Mouse (Mus musculus): ENCODE results near the gene Ly6g5b.
A peak's percentile ranks its signal among the peaks of the same experiment; 100 is the strongest.

The Ly6g5b gene

DNA sequence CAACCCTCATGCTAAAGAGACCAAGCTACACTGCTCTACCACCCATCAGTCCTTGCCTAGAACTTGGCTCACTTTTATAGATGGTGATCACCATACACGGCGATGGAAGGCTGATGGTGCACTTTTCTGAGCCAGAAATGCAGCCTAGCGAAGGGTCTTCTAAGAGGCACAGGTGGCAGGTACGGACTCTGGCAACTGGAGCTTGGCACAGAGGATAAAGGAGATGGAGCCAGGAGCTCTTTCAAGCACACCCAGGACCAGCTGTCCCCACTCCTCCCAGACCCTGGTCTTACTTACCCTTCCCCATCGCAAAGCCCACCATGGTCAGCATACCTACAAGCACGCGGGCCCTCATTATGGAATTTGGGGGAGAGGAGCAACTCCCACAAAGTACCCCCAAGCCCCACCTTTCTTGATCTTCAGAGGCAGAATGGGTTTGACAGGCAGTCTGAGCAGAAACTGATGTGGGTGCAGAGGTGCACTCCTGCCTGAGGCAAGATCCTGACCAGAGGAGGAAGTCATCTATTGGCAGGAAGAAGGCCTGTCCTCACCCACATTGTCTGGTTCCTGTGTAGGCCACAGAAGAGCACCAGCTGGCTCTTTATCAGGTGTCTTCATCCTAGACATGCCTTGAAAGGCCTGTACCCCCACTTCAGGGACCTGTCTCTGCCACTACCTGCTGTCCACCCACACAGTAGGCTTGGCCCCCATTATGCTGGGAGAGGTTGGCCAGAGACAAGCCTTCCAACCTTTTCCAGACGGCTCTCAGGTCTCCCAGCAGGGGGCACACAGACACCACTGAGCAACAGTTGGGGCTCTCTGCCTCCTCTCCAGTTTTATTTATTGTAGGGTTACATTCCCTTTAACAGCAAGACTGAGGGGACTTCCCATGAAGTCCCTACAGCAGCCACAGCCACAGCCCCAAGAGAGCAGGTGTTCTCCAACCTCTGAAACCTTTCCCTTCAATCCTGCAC, at the start of gene Ly6g5b:
Gene Ly6g5b (minus strand): TSS at position 383 of the 974 bp plus-strand sequence.
- DNase-seq (ENCODE audit: low spot score): no peak

DNA sequence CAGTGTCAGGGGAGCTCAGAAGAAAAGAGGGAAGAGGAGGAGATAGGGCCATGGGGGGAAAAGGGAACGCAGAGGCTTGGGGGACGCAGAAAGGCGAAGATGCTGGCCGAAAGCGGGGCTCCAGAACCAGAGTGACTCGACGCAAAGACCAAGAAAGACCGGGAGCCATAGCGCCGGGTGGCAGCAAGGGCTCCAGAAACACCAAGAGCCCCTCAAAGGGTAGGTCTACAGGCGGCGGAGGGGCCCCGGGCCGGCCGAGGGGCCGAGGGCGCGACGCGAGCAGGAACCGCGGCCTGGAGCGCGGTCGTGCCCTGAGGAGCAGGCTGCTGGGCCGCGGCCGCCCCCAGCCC, 49.0 kb upstream of the Ly6g5b start:
- DNase-seq (ENCODE audit: low spot score): no peak

DNA sequence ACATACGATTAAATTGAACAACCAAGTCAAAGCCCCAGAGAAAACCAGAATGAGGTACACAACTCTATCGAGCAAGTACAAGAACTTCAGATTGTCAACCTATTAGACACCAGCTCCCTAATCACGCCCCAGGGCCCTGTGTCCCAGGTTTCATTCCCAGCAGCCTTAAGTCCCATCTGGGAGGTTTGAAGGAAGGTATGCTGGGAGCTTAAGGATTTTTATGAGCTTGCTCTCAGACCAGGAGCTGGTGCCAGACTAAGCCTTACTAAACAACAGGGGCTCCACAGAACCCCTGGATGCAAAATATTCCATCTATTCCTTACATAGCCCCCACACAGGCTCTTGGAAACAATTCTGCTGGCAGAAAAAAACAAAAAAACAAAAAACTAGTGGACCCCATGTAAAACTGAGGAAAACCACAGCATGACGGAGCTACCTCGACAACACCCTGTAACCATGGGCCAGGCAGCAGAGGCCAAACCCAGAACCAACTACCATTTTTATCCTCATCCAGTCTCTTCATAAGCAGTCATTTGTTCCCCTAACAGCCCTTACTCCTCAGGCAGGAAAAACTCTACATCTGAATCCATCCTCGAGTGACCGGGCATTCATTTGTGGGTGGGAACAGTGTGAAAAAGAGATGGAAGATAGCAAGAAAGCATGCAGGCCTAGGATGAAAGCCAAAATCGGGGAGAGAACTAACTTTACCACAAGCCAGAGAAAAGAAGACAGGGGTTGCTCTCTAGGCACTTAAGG, 48.3 kb upstream of the Ly6g5b start:
- DNase-seq (ENCODE audit: low spot score): no peak

DNA sequence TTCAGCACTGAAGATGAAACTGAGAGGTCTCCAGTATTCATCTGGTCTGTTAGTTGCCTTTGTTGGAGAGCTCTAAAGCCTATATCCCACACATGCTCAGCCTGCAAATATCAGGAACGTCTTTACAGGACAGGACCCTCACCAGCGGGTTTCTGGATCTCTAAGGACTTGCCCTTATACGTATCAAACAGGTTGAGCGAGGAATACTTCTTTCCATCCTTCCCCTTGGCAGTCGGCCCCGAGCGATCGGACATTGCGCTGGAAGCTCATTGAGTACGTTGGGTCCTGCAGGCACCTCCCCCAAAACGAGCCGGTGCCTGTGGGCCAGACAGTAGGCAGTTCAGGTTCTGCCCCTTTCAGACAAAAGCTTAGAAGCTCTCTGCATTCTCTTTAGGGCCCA, 47.5 kb upstream of the Ly6g5b start:
- DNase-seq (ENCODE audit: low spot score): no peak

DNA sequence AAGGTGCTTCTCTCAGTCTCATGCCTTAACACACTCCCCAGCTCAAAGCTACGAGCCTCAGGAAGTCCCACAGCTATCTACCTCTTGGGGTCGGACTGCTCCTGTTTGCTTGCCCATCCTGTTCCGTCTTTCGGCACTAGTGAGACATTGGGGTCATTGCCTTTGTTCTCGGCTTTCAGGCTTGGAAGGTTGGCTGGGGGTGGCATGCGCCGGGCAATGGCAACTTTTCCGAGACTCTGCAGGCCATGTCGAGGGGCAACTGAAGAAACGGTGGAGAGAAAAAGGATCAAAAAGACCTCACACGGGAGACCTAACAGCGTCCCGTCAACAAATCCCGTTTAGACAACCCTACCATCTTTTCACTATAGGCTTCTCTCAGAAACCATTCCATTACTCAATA, 46.9 kb upstream of the Ly6g5b start:
- DNase-seq (ENCODE audit: low spot score): no peak

DNA sequence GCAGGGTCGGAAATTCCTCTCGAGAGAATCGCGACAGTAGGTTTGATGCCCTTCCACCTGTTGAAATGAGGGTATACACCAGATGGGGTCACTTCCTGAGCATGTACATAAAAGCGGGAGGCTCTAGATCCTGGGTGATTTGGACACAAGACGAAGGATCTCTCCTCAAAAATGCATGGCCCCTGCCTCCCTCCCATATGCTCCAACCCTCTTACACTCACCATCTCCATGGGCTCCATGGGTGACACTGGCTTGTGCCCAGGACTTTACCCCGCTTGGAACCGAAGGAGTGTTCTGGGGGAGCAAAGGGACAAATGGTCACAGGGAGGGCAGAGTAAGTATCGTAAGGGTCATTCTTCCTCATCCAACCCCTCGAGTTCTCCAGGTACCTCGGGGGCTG, 46.2 kb upstream of the Ly6g5b start:
- DNase-seq (ENCODE audit: low spot score): no peak

DNA sequence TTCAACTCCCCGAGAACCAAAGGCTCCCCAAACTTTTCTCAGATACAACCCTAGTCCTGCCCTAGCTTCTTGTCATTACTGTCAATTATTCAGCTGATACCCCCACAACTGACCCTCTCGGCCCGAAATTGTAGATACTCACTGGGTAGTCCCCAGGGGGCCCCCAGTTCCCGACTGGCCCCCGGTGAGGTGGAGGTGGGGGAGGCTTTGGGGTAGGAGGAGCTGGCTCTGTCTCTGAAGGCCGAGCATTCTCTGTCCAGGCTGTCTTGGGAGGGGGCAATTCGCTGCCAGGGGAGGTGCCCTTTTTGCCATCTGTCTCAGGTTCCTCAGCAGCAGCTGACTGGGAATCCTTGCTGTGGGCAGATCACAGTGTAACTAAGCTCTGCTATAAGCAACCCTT, 44.4 kb upstream of the Ly6g5b start:
- DNase-seq (ENCODE audit: low spot score): no peak

DNA sequence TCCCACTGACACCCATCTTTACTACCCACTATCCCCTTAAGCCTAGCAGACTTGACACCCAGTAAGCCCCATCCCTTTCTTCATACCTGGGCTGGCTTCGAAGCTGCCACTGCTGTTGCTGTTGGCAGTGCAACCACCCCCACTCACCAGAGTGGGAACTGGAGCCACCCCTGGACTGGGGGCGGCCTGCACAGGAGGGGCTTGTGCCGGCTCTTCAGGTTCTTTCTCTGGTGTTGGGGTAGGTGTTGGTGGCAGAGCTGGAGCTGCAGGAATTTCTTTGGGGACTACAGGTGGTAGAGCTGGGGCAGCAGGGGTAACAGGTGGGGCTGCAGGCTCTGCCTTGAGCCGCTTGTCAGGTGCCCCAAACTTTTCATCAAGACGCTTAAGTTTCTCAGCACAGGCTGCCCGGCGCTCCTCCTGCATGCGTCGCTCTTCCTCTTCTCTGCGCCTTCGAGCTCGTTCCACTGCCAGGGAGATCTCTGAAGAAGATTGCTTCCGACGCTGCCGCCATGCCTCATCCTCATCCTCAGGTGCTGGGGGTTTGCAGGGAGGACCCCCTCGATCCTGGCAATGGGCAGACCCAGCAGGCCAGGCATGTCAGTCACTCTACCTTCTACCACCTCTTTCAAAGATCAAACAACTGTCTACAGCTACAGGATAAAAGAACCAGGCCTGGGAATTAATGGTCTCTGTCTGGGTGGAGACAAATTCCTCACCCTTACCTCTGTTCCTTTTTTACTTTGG, 43.8 kb upstream of the Ly6g5b start:
- DNase-seq (ENCODE audit: low spot score): no peak

DNA sequence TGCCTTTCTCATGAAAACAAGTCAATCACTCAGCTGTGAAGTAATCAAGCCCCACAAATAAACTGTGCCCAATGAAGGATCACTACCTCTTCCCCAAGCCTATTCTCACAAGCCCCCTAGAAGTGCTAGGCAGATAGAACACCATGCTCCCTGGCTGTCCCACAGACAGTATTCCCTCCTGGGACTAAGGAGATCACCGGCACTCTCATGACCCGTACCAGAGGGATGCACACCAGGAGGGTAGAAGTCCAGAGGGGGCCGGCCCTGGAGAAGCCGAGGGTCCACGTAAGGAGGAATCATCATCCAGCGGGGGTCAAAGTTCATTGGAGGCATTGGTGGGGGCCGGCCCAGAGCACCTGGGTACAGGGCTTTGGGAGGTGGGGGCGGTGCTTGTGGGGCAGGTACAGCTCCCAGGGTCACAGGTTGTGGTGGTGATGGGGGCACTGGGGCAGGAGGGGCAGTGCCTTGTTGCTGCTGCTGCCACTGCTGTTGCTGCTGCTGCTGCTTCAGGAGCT, 42.5 kb upstream of the Ly6g5b start:
- no peak for DNase-seq (ENCODE audit: low spot score)

DNA sequence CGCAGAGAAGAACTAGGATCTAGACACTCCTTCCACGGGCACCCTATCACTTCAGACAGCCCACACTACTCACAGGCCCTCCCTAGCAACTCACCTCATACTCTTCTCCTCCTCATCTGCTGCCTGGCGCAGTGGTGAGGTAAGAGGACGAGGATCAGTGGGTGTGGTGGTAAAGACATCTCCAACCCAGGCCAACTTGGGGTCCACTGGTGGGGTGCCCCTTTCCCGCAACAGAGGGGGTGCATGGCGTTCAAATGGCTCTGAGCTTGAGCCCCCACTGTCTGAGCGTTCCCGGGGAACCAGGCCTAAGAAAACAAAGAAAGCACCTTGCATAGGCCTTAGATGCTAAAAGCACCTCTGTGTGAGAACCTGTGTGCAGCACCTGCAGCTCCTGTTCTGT, 42.0 kb upstream of the Ly6g5b start:
- DNase-seq (ENCODE audit: low spot score): no peak

DNA sequence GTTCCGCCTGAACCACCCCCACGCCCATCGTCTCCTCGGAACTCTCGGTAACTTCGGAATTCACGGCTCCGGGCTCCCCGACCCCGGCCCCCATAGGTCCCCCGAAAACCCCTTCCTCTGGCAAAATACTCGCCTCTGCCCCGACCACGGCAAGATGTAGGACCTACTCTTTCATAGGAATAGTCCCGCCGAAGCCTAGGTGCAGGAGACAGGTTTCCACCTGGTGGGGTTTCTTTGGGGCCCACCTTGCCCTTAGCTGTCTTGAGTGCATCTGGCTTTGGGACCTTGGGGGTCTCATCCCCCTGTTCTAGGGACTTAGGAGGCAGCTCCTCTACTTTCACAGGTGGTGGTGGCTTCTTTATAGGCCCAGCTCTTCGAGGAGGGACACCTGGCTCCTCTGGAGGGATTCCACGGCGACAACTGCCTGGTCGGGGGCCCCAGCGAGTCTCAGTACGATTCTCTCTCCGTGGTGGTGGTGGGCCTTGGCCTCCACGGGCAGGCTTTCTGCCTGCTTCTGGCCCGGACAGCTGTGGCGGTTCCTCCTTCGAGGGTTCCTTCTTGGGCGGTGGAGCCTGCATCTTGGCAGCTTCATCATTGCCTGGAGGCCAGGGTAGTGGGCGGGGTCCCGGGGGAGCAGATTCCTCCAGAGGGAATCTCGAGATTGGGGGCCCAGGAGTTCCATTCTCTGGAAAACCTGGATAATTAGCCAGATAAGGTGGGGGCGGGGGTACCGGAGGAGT, 41.4 kb upstream of the Ly6g5b start:
- DNase-seq (ENCODE audit: low spot score): no peak

DNA sequence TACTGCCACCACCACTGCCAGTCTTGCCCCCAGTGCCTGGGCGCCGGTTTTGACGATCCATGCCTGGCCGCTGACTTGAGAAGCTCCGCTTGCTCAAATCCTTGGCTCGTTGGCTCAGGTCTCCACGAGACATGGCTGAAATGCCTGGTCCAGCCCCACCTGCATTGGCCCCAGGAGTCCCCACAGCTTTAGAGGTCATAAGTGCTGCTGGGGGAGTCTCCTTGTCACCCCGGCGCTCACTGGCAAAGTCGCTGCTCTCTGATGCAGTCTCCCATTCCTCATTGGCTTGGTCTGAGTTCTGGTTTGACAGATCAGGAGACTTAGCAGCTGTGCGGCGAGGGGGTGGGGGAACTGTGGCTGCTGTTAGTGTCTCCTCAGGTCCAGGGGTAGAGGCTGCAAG, 40.2 kb upstream of the Ly6g5b start:
- DNase-seq (ENCODE audit: low spot score): no peak

DNA sequence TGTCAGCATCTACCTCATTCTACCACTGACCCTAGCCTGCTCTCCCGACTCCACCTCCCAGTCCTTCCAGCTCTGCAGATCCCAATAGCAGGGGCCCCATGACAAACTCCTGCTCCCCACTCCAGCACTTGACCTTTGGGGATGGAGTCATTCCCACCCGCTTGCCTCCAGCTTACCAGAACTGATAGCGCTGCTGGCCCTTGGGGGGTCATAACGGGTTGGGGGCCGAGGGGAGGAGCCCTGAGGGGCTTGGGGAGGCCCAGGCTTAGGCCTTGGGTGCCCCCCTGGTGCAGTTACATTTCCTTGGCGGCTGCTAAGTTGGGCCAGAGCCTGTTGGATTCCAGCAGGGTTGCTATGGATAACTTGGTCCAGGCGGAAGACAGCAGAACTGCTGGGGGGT, 39.4 kb upstream of the Ly6g5b start:
- DNase-seq (ENCODE audit: low spot score): no peak

DNA sequence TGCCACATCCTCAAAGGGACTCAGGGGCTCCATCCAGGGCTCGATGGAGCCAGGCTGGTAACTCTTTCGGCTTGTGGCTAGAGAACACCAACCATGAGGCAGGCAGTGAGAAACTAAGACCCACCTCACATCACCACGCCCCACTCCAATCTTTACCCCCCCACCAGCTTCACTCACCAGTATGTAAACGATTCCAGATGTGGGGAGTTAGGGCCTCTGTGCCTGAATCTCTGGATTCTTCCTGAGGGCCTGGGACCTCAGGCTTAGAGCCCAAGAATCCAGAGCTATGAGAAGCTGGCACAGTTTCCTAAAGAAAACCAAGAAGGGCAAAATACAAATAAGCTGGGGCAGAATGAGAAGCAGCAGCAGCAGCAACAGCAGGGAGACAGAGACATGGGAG, 38.7 kb upstream of the Ly6g5b start:
- no peak for DNase-seq (ENCODE audit: low spot score)

DNA sequence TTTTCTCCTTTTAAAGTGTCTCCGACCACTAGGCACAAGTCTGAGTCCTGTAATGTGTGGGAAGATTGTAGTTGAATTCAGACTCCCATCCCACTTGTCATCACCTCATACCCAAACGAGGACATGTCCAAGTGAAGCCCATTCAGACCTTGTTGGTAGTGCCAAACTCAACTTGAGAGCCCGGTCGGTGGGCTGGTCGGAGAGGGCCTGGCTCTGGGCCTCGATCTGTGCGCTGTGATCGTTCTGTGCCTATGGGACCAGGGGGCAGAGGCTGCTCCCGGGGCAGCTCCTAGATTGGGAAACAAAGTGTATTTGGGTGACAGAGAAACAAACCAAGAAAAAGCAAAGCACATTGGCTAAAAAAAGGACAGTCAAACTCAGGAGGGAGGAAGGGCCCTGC, 37.8 kb upstream of the Ly6g5b start:
- DNase-seq (ENCODE audit: low spot score): no peak

DNA sequence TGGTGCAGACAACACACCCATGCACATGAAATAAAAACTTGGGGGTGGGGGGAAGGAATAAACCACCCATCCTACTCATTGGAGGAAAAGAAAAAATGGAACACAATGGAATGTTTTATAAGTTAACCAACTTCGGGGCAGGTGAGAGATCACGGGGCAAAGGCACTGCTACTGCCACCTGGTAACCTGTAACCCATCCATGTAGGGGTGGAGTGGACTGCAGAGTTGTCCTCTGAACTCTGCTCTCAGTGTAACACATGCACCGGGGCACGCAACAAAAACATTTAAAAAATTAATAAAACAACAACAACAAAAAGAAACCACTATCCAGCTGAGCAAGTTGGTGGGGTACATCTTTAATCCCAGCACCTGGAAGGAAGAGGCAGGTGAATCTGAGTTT, 36.9 kb upstream of the Ly6g5b start:
- no peak for DNase-seq (ENCODE audit: low spot score)

DNA sequence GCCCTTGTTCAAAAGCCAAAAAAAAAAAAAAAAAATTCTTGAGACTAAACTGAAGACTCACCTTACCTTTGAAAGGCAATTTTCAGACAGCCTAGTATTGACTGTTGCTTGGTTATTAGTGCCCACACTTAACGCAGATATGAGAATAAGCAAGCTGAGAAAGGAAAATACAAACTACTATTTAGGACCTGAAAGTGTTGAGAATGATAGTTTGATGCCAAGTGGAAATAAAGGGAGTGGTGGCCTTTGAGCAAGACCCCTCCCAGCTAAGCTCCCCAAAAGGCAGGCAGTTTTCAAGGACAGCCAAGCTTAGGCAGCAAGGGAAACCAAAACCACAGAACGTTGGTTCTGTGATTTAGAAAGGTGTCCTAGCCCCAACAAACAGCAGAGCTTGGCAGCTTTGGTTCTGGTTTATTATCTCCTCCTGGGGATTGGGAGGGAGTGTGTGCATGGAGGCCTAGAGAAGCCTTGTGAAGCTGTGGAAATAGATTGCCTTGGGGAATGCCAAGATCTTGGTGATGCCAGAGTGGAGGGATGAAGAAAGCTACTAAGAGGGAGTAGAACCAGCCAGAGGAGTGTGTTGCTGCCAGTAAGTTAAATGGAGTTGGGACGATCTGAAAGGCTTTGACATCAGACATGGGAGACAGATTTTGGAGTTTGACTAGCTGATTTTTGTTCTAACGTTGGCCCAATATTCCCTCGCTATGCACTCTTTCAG, 32.9 kb upstream of the Ly6g5b start:
- DNase-seq (ENCODE audit: low spot score): no peak

DNA sequence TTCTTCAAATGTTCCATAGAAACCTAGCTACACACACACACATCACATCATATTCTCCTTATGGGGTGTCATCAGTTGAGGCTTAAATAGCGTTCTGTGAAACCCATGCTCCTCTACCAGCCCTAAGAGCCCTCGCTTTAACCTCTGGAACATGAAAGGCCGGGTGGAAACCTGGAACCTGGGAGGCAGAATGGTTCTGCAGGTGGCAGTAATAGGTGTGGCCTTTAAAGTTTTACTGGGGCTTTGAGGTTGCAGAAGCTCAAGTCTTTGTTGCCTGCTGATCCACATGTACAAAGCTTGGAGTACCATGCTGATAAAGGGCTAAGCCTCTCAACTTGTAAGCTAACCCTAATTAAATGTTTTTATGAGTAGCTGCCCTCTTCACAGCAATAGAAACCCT, 32.1 kb upstream of the Ly6g5b start:
- no peak for DNase-seq (ENCODE audit: low spot score)

DNA sequence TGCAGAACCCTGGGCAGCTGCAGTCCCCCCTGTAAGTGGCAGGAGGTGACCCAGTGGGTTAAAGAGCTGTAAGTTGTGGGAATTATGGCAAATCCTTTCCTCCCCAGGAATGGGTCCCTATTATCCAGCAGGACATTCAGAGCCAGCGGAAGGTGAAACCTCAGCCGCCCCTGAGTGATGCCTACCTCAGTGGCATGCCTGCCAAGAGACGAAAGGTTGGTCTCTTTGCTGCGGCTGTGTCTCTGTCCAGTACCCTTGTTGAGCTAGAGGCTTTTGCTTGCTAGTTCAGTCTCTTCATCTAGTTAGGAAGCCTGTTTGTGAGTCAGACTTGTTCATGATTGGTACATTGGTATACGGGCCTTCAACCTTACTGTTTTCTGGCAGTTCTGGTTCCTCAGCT, 30.9 kb upstream of the Ly6g5b start:
- no peak for DNase-seq (ENCODE audit: low spot score)

DNA sequence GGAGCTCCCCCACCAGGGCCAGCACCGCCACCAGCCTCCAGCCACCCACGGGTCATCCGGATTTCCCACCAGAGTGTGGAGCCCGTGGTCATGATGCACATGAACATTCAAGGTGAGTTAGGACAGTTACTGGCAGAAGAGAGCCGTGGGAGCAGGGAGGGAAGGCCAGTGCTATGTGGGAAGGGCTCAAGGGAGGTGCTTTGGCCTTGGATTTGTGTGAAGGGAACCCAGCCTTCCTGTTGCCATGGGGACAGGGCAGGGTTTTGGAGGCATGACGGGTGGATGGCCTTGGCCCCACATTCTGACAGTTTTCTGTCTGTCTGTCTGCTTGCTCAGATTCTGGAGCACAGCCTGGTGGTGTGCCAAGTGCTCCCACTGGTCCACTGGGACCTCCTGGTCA, 26.7 kb upstream of the Ly6g5b start:
- peak; percentile 88 for DNase-seq (ENCODE audit: low spot score)

DNA sequence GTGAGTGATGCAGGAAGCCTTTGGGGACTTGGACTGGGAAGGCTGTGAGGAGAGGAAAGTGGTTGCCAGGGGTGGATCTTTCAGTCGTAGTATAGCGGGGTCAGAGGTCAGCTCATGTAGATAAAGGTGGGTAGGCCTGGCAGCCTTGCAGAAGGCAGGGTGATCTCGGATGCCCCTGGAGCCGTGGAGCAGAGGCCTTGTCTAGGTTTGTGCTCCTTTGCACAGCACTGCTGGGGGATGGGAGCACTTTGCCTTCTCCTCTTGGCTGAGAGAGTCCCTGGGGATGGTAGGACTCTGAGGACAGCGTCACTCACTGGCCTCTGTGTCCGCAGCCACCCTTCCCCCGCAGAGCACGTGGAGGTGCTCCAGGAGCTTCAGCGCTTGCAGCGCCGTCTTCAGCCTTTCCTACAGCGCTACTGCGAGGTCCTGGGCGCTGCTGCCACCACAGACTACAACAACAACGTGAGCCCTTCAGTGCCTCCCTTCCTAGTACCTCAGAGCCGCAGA, 25.3 kb upstream of the Ly6g5b start:
- no peak for DNase-seq (ENCODE audit: low spot score)

Data from testis, postnatal 14 days (tissue).